Mouse (Mus musculus) limb, embryonic 12.5 days (tissue): ENCODE measurements at regions not wholly inside any gene's neighbourhood (a gene's known extent, or its start where the extent isn't known, plus 50 kb on each side); places are given as distances from the start of the nearest gene placed in this dataset.
"Not testable (repeated sequence)": the region's sequence is repeated elsewhere in the genome, so short reads cannot be mapped to it uniquely, and the experiment has no call there.

Experiments
- ATAC-seq: fragments of 200-750 bp; cut with Nextera tagmentation; 2 replicates; pipeline ENCODE4 v1.8.0; 2017; ENCODE audit warnings: low read depth, moderate TSS enrichment; ENCODE audit not compliant: insufficient number of reproducible peaks, insufficient read depth, low FRiP score, low TSS enrichment
- H3K27ac ChIP-seq: fragments of 300-500 bp; sonication (generic); 2 replicates; pipeline ENCODE4 v1.5.1; 2016; ENCODE audit warnings: mild to moderate bottlenecking, moderate library complexity
- H3K27me3 ChIP-seq: fragments of 300-500 bp; sonication (generic); 2 replicates; pipeline ENCODE4 v1.6.1; 2016; ENCODE audit warnings: mild to moderate bottlenecking, moderate library complexity
- H3K36me3 ChIP-seq: fragments of 300-500 bp; sonication (generic); 2 replicates; pipeline ENCODE4 v1.6.1; 2016; ENCODE audit warnings: mild to moderate bottlenecking, moderate library complexity
- H3K4me1 ChIP-seq: fragments of 300-500 bp; sonication (generic); replicated peaks from 2 replicates; pipeline ENCODE4 v1.6.1; 2016
- H3K4me2 ChIP-seq: fragments of 300-500 bp; sonication (generic); 2 replicates; pipeline ENCODE4 v1.6.1; 2016; ENCODE audit warnings: mild to moderate bottlenecking, moderate library complexity
- H3K4me3 ChIP-seq: fragments of 300-500 bp; sonication (generic); replicated peaks from 2 replicates; pipeline ENCODE4 v1.5.1; 2016; ENCODE audit warnings: mild to moderate bottlenecking
- H3K9ac ChIP-seq: fragments of 300-500 bp; sonication (generic); replicated peaks from 2 replicates; pipeline ENCODE4 v1.6.1; 2016; ENCODE audit warnings: mild to moderate bottlenecking, moderate library complexity
- H3K9me3 ChIP-seq: fragments of 300-500 bp; sonication (generic); 2 replicates; pipeline ENCODE4 v1.6.1; 2016; ENCODE audit warnings: mild to moderate bottlenecking, moderate library complexity
- WGBS: fragments of 180-500 bp; shearing (Covaris S2); methylation state at CpG from one replicate; pipeline ENCODE4 v1.1.7; 2016; 5-methylcytosine and 5-hydroxymethylcytosine counted together

DNA sequence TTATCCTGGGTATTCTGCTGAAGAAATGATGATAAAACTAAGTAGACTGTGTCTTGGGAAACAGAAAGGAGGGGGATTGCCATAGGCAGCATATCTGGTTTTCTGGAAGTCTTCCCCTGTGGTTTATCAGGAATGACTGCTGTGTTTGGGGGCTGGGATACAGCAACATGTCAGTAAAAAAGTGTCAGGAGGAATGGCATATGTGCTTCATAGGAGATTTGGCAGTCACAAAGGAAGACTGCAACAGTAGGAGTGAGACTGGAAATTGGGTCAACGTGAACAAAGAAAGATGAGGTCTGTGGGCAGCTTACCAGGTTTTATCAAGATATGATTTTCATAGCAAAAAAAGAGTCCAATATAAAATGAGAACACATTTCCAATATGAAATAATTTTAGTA lies 641.1 kb upstream of the Nrxn1 start:
- 93% methylated on average over 1 of the region's 1 CpGs for WGBS
- no peaks in the 10 kb centered on the region for H3K36me3 ChIP-seq

DNA sequence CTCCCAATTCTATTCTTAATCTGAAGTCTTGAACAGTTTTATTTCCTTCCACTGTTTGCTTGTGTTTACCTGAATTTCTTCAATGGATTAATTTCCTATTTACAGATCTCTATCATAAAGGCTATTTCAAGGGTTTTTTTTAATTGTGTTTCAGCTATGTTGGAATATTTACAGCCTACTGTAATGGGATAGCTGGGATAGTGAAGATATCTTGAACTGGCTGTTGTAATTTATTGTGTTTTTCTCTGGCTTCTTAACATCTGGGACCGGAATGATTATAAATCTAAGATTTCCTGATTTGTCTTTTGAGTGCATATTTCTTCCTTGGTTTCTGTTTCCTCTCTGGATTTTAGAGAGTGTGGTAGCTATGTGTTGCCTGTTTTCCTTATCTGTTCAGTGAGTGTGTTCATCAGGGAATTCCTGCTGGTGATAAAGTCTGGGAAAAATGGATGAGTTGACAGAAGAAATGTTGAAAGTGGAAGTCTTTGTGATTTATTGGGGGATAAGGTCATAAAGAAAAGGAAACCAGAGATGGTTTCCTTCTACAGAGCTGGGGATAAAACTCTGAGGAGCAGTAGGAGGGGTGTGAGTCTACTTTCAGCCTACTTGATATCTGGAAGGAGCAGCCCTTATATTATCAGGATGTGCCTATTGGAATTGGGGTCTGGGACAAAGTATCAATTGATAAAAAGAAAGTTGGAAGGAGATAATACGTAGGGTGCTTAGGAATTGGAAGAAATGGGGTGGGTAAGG lies 640.5 kb upstream of the Nrxn1 start:
- H3K4me1 ChIP-seq: no peaks in the 10 kb centered on the region
- H3K27me3 ChIP-seq: no peaks in the 10 kb centered on the region
- H3K9ac ChIP-seq: no peak overlapping the region
- no peaks in the 10 kb centered on the region for H3K9me3 ChIP-seq
- no peaks in the 10 kb centered on the region for H3K36me3 ChIP-seq
- no peak overlapping the region for H3K4me3 ChIP-seq
- H3K4me2 ChIP-seq: no peak overlapping the region
- no peak overlapping the region for H3K27ac ChIP-seq
- no peak for ATAC-seq
- WGBS: 85% methylated on average over 2 of the region's 2 CpGs

More for the DNA sequence above, 641.1 kb upstream of the Nrxn1 start:
- no peaks in the 10 kb centered on the region for H3K27me3 ChIP-seq
- H3K9ac ChIP-seq: no peak overlapping the region
- H3K4me1 ChIP-seq: no peaks in the 10 kb centered on the region
- no peak overlapping the region for H3K27ac ChIP-seq
- ATAC-seq: no peak
- H3K9me3 ChIP-seq: no peaks in the 10 kb centered on the region
- H3K4me3 ChIP-seq: no peak overlapping the region
- no peak overlapping the region for H3K4me2 ChIP-seq

DNA sequence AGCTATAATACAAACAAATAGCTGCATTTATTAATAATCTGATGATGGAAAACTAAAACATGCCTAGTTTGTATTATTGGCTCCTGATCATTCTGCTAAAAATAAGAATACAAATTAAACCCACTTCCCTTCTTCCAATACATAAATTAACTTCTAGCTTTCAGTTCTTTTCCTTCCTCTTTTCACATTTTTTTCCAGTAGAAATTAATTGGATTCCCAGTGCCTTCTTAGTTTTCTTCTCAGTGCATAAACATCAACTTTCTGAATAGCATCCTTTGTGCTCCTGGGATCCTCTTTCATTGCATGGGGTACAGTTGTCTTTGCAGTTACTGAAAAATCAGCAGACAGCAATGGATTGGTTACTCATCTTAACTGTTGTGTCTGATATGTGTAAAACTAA lies 617.5 kb upstream of the Nrxn1 start:
- no peaks in the 10 kb centered on the region for H3K4me1 ChIP-seq
- H3K36me3 ChIP-seq: no peaks in the 10 kb centered on the region
- no peak for ATAC-seq
- no peaks in the 10 kb centered on the region for H3K27me3 ChIP-seq
- H3K4me3 ChIP-seq: no peak overlapping the region
- no peak overlapping the region for H3K27ac ChIP-seq
- H3K9ac ChIP-seq: no peak overlapping the region
- no peaks in the 10 kb centered on the region for H3K9me3 ChIP-seq
- no peak overlapping the region for H3K4me2 ChIP-seq

DNA sequence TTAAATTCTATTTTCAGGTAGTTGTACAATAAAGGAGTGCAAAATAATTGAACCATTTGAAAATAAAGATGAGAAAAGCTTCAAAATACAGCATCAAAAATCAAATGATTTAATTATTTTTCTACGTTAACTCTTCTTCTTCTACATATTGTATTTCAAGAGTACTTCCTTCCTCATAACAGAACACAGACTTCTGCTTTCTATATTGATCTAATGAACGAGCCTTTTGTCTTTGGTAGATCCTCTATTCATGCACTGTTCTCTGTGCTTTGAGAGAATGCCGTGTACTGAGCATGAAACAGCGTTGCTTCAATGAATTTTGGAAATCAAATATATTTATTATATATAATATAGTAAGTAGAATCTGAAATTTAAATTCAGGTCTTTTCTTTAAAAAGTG lies 598.2 kb upstream of the Nrxn1 start:
- Histone ChIP-seq H3K36me3 (no peaks in the 10 kb centered on the region), H3K27me3 (no peaks in the 10 kb centered on the region), H3K9me3 (no peaks in the 10 kb centered on the region), H3K4me1 (no peaks in the 10 kb centered on the region), H3K4me3 (no peak overlapping the region), H3K4me2 (no peak overlapping the region), H3K9ac (no peak overlapping the region), H3K27ac (no peak overlapping the region)
- no peak for ATAC-seq
- 82% methylated on average over 4 of the region's 4 CpGs for WGBS

DNA sequence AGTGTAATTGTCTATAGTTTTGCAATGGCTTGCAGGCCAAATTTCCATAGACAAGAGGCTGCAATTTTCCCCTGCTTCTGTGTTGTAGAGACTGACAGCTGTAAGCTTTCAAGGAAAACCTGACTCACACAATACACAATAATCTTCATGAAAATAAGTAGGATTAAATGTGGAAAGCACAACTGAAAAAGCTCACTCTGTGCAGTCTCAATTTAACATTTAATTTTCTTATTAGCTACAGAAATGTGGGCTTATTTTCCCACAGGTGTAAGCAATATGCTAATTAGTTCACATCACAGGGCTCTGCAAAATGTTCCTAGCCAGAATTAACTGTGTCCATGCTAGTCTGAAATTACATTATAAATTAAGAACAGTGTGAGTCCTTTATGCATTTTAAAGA lies 564.6 kb upstream of the Nrxn1 start:
- no peak for ATAC-seq
- H3K27me3 ChIP-seq: no peaks in the 10 kb centered on the region
- H3K9ac ChIP-seq: no peak overlapping the region
- no peaks in the 10 kb centered on the region for H3K9me3 ChIP-seq
- H3K4me1 ChIP-seq: no peaks in the 10 kb centered on the region
- no peaks in the 10 kb centered on the region for H3K36me3 ChIP-seq
- no peak overlapping the region for H3K27ac ChIP-seq
- no peak overlapping the region for H3K4me2 ChIP-seq
- no peak overlapping the region for H3K4me3 ChIP-seq

DNA sequence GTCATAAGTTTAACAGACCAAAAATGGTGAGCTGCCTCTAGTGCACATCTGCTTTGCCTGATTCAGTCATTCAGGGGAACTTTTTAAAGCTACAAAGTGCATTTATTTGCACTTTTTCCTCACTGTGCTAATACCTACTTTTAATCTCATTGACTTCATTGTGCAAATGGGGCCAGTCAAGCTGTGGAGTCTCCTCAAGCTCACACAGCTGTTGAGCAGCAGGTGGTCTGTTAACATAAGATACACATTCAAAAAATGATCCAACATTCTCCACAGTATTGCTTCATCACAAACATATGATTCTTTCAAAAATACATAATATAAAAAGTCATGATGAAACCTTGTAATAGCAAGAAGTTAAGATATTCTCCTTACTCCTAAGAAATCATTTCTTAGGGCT lies 564.2 kb upstream of the Nrxn1 start:
- Histone ChIP-seq H3K4me1 (no peaks in the 10 kb centered on the region), H3K9ac (no peak overlapping the region), H3K27ac (no peak overlapping the region), H3K4me3 (no peak overlapping the region), H3K27me3 (no peaks in the 10 kb centered on the region), H3K4me2 (no peak overlapping the region), H3K9me3 (no peaks in the 10 kb centered on the region), H3K36me3 (no peaks in the 10 kb centered on the region)
- ATAC-seq: no peak

DNA sequence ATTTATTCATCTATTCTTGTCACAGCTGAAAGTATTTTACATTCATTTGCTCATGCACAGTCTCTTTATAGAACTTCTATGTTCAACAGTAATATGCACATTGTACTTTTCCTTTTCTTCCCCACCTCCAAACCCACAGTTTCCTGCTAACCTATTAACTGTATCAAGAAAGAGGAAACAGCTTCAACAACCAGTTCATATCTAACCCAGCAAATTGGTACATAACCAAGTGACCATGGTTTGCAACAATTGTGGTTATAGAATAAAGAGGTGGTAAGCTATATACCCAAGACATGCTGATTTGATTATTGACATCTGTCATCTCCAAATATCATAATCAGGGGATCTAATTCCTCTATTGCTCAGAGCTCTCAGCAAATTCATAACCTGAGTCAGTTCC lies 539.0 kb upstream of the Nrxn1 start:
- no peak for ATAC-seq
- Histone ChIP-seq H3K4me3 (no peak overlapping the region), H3K36me3 (no peaks in the 10 kb centered on the region), H3K9ac (no peak overlapping the region), H3K27me3 (no peaks in the 10 kb centered on the region), H3K27ac (no peak overlapping the region), H3K4me1 (no peaks in the 10 kb centered on the region), H3K9me3 (no peaks in the 10 kb centered on the region), H3K4me2 (no peak overlapping the region)

DNA sequence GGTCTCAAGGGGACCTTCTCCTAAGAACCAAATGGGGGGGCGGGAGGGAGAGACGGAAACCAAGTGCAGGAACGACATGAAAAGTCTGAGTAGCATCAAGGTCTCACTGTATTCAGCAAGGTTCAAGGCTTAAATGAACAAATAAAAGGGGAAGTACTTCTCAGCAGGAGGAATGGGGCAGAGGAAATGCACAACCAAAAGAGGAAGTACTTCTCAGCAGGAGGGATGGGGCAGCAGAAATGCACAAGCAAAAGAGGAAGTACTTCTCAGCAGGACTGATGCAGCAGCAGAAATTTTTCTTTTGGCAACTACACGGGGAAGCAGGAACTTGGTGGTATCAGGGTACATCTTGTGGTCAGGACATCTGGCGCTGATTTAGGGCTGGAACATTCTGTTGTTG lies 521.3 kb upstream of the Nrxn1 start:
- not testable (repeated sequence) for H3K4me1 ChIP-seq, H3K9ac ChIP-seq, H3K27ac ChIP-seq, H3K9me3 ChIP-seq, H3K27me3 ChIP-seq, H3K36me3 ChIP-seq, H3K4me2 ChIP-seq, ATAC-seq, H3K4me3 ChIP-seq
- WGBS: 89% methylated on average over 5 of the region's 5 CpGs

DNA sequence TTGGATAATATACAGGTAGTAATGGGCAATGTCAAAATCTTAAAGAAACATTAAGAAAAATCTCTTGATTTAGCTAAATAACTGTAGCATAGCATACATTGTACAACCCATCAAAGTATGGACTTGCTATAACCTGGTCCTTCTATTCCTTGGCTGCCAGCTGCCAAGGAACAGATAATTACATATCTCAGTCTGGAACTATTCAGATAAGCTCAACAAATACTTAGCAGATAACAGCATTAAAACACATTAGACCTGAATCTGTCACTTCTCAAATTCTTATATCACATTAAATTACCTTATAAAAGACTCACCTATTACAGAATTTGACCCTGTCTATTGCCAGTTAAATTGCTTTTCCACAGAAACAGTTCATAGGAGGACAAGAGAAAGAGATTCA lies 496.2 kb upstream of the Nrxn1 start:
- Histone ChIP-seq H3K4me2 (no peak overlapping the region), H3K4me1 (no peaks in the 10 kb centered on the region), H3K4me3 (no peak overlapping the region), H3K27ac (no peak overlapping the region), H3K27me3 (no peaks in the 10 kb centered on the region), H3K9me3 (no peaks in the 10 kb centered on the region), H3K36me3 (no peaks in the 10 kb centered on the region), H3K9ac (no peak overlapping the region)
- ATAC-seq: no peak

DNA sequence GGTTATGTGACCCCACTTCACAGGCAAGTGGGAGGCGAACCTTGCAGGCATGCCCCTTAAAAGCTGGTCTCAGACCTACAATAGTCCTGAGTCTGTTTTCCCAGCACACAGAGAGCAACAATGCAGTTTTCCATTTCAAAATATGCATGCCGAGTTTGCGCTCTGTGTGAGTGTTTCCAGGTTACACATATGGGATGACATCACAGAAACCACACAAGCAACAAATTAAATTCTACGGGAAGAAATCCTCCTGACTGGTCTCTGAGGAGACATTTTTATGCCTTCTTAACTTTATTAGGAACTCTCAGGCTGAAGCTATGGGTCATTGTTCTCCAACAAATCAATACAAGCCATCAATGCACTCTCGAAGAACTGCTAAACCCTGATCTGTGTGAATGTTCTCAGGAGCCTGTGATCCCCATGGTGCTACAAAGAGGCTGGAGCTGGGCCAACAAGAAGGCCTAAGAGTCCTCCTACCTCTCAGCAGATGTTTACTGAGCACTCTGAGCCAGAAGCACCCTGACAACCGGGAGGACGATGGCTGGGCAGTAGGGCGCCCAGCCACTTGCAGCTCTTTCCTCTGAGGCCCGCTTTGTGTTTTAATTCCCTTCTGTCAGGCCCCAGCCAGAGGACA lies 458.3 kb upstream of the Nrxn1 start:
- not testable (repeated sequence) for H3K4me3 ChIP-seq, H3K36me3 ChIP-seq
- ATAC-seq: peak; percentile 52

DNA sequence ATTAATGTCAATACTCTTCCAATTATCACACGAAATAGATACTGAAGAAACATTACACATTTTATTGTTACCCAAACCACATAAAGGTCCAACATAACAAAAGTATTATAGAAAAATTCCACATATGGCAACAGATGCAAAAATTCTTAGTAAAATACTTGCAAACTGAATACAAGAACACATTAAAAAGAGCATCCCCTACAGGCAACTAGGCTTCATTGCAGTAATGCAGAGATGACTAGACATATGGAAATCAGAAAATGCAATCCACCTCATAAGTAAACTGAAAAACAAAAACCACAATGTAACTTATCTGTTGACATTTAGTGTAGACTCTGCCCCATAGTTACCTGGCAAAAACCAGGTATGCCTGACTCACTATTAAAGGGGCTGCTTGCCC lies 438.6 kb upstream of the Nrxn1 start:
- Histone ChIP-seq H3K9me3 (no peaks in the 10 kb centered on the region), H3K4me3 (no peak overlapping the region), H3K27ac (no peak overlapping the region), H3K4me1 (no peaks in the 10 kb centered on the region), H3K4me2 (no peak overlapping the region), H3K27me3 (no peaks in the 10 kb centered on the region), H3K36me3 (no peaks in the 10 kb centered on the region), H3K9ac (no peak overlapping the region)
- WGBS: 87% methylated on average over 1 of the region's 1 CpGs
- ATAC-seq: no peak

More for the DNA sequence above, 458.3 kb upstream of the Nrxn1 start:
- H3K9ac ChIP-seq, H3K27ac ChIP-seq, H3K27me3 ChIP-seq, H3K9me3 ChIP-seq, H3K4me1 ChIP-seq, H3K4me2 ChIP-seq: not testable (repeated sequence)
- 82% methylated on average over 5 of the region's 9 CpGs for WGBS

DNA sequence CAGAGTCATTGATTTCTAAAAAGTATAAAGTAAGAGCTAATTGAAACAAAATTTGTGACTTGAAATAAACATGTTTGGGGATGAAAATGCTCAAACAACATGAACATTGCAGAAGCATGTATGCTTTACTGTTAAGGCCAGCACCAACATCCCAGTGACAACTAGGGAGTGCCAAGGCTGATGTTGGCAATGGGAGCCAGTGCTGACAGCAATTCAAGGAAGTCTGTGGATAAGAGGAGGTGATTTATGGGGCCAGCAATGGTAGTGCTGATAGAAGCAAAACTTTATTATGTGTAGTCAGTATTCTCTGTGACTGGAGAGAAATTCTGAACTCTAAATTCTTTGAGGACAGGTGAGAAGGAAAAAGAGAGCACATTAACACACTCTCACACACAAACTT lies 424.4 kb upstream of the Nrxn1 start:
- H3K27ac ChIP-seq: no peak overlapping the region
- ATAC-seq: no peak
- H3K4me3 ChIP-seq: no peak overlapping the region
- no peaks in the 10 kb centered on the region for H3K27me3 ChIP-seq
- H3K4me1 ChIP-seq: no peaks in the 10 kb centered on the region
- no peak overlapping the region for H3K9ac ChIP-seq
- H3K36me3 ChIP-seq: no peaks in the 10 kb centered on the region
- no peak overlapping the region for H3K4me2 ChIP-seq
- H3K9me3 ChIP-seq: no peaks in the 10 kb centered on the region
